Mouse (Mus musculus) lung, adult 2 months (tissue): ENCODE results near the gene Flot2.

Source experiments
- CTCF ChIP-seq: fragments of 200-500 bp; IDR thresholded peaks from 2 replicates; pipeline ENCODE4 v1.5.1; 2011; ENCODE audit warnings: mild to moderate bottlenecking, low read length, control low read depth; ENCODE audit not compliant: insufficient read depth
- POLR2A ChIP-seq: fragments of 200-500 bp; IDR thresholded peaks from 2 replicates; pipeline ENCODE4 v1.6.1; 2011; ENCODE audit warnings: low read depth, mild to moderate bottlenecking, control low read depth, low read length, borderline replicate concordance; ENCODE audit errors: extremely low read depth

GRCm38 (mm10) chr11:78056946-78057345 lies 19.2 kb downstream of the Flot2 start:
- TF ChIP-seq CTCF (no peak), POLR2A (no peak)
